Mouse (Mus musculus) liver, embryonic 13.5 days (tissue): ENCODE data around the gene Polr2l. TPM values are rescaled to one million over a fixed set of nuclear protein-coding genes. Genes with fewer than 3 reads are reported as not detected.

ENCODE experiments used
- ATAC-seq: fragments of 200-750 bp; cut with Nextera tagmentation; 2 replicates; pipeline ENCODE4 v1.8.0; 2017; ENCODE audit warnings: low read depth, mild to moderate bottlenecking, moderate number of reproducible peaks, moderate library complexity
- DNase-seq: peaks from one replicate; pipeline ENCODE4 v3.0.0; 2022
- H3K27ac ChIP-seq: fragments of 300-500 bp; sonication (generic); 2 replicates; pipeline ENCODE4 v1.5.1; 2015; ENCODE audit warnings: moderate library complexity, mild to moderate bottlenecking, inconsistent platforms
- H3K27me3 ChIP-seq: fragments of 300-500 bp; sonication (generic); 2 replicates; pipeline ENCODE4 v1.6.1; 2015; ENCODE audit warnings: mild to moderate bottlenecking, inconsistent platforms
- H3K36me3 ChIP-seq: fragments of 300-500 bp; sonication (generic); 2 replicates; pipeline ENCODE4 v1.6.1; 2015; ENCODE audit warnings: mild to moderate bottlenecking, inconsistent platforms
- H3K4me1 ChIP-seq: fragments of 300-500 bp; sonication (generic); replicated peaks from 2 replicates; pipeline ENCODE4 v1.6.1; 2015; ENCODE audit warnings: inconsistent platforms
- H3K4me2 ChIP-seq: fragments of 300-500 bp; sonication (generic); 2 replicates; pipeline ENCODE4 v1.6.1; 2015; ENCODE audit warnings: inconsistent platforms, mild to moderate bottlenecking, moderate library complexity
- H3K4me3 ChIP-seq: fragments of 300-500 bp; sonication (generic); replicated peaks from 2 replicates; pipeline ENCODE4 v1.5.1; 2015; ENCODE audit warnings: mild to moderate bottlenecking, inconsistent platforms
- H3K9ac ChIP-seq: fragments of 300-500 bp; sonication (generic); 2 replicates; pipeline ENCODE4 v1.6.1; 2015; ENCODE audit warnings: mild to moderate bottlenecking, inconsistent platforms
- H3K9me3 ChIP-seq: fragments of 300-500 bp; sonication (generic); replicated peaks from 2 replicates; pipeline ENCODE4 v1.6.1; 2016; ENCODE audit warnings: inconsistent platforms
- WGBS: fragments of 180-500 bp; shearing (Covaris S2); methylation state at CpG from one replicate; pipeline ENCODE4 v1.1.7; 2015; ENCODE audit not compliant: insufficient replicate concordance; 5-methylcytosine and 5-hydroxymethylcytosine counted together
- polyA plus RNA-seq: library from polyadenylated mRNA; unstranded; fragments of >200 nt; fragmentation: Nextera tagmentation; extraction: Ambion mirVana; gene quantifications from 2 replicates; pipeline ENCODE4 v1.2.1, GENCODE M21; 2015

Polr2l gene
- polyA plus RNA-seq, 1 experiment from 2014 or later, result 72.4 TPM

- no peak overlapping the region for H3K9ac ChIP-seq
- WGBS, result 87% methylated on average over 5 of the region's 5 CpGs
- peak overlapping the region; percentile 61 for H3K27ac ChIP-seq
- DNase-seq (no peak), ATAC-seq (no peak)
- peaks cover 33% of the 10 kb centered on the region for H3K36me3 ChIP-seq
- no peak overlapping the region for H3K4me3 ChIP-seq
- no peaks in the 10 kb centered on the region for H3K27me3 ChIP-seq
- H3K4me1 ChIP-seq, result peaks cover 50% of the 10 kb centered on the region
- H3K9me3 ChIP-seq, result no peaks in the 10 kb centered on the region
- H3K4me2 ChIP-seq, result no peak overlapping the region
Observed at GRCm38 (mm10) chr7:141502556-141502905, 27.6 kb upstream of the Polr2l start.

DNA sequence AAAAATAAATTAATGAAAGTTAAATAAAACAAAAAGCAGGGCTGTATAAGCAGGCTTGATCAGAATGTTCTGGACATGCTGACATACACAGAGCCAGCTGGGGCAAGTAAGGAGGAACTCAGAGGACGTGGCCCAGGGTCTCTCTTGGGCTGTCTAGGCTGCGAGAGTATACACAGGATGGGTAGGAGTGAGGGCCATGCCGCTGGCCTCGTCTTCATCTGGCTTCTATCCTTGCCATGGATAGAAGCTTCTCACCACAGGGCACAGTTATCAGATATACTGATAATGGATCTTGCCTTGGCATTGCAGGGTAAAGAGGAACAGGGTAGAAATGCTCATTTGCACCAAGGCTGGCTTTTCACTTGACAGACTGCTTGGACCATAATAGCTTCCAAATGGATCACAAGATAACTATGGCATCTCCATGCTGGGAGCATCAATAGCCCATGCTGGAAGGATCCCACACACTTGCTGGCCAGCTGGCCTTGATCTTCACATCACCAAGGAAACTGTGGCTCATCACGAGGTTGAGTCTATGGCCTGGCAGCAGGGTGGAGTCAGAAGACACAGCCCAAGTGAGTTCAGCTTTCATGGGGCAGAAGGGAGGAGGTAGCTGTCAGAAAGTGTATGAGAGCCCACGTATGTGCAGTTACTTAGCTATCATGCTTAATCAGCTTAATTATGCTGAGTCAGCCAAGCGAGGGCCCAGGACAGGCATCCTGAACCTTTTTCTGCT is 27.1 kb upstream of the Polr2l start:
- no peaks in the 10 kb centered on the region for H3K9me3 ChIP-seq
- no peak overlapping the region for H3K9ac ChIP-seq
- DNase-seq, result no peak
- peaks cover 44% of the 10 kb centered on the region for H3K4me1 ChIP-seq
- no peaks in the 10 kb centered on the region for H3K27me3 ChIP-seq
- ATAC-seq, result no peak
- peak overlapping the region; percentile 61 for H3K27ac ChIP-seq
- no peak overlapping the region for H3K4me3 ChIP-seq
- H3K36me3 ChIP-seq, result peaks cover 36% of the 10 kb centered on the region
- WGBS, result 80% methylated on average over 7 of the region's 7 CpGs
- no peak overlapping the region for H3K4me2 ChIP-seq

- WGBS, result 81% methylated on average over 3 of the region's 3 CpGs
- Histone ChIP-seq H3K9me3 (no peaks in the 10 kb centered on the region), H3K27ac (no peak overlapping the region), H3K4me3 (no peak overlapping the region), H3K36me3 (peaks cover 58% of the 10 kb centered on the region), H3K27me3 (no peaks in the 10 kb centered on the region), H3K4me1 (peaks cover 9% of the 10 kb centered on the region), H3K4me2 (no peak overlapping the region), H3K9ac (no peak overlapping the region)
- DNase-seq (no peak), ATAC-seq (no peak)
Observed at GRCm38 (mm10) chr7:141497600-141497999, 22.7 kb upstream of the Polr2l start.

GRCm38 (mm10) chr7:141495940-141496339 is 21.0 kb upstream of the Polr2l start:
- Histone ChIP-seq H3K36me3 (peaks cover 62% of the 10 kb centered on the region), H3K9ac (no peak overlapping the region), H3K27ac (no peak overlapping the region; the same call in 1 of the 2 replicates), H3K9me3 (no peaks in the 10 kb centered on the region), H3K27me3 (no peaks in the 10 kb centered on the region), H3K4me3 (no peak overlapping the region), H3K4me2 (no peak overlapping the region), H3K4me1 (peaks cover 9% of the 10 kb centered on the region)
- WGBS, result 77% methylated on average over 4 of the region's 4 CpGs
- no peak for DNase-seq
- ATAC-seq, result no peak

- peaks cover 68% of the 10 kb centered on the region for H3K36me3 ChIP-seq
- no peak overlapping the region for H3K4me2 ChIP-seq
- H3K27me3 ChIP-seq, result no peaks in the 10 kb centered on the region
- no peak for ATAC-seq
- no peak for DNase-seq
- 72% methylated on average over 2 of the region's 2 CpGs for WGBS
- H3K9ac ChIP-seq, result no peak overlapping the region
- H3K4me1 ChIP-seq, result peaks cover 9% of the 10 kb centered on the region
- no peak overlapping the region; the same call in 1 of the 2 replicates for H3K27ac ChIP-seq
- no peak overlapping the region for H3K4me3 ChIP-seq
- H3K9me3 ChIP-seq, result no peaks in the 10 kb centered on the region
Observed at GRCm38 (mm10) chr7:141495379-141495778, 20.4 kb upstream of the Polr2l start.

DNA sequence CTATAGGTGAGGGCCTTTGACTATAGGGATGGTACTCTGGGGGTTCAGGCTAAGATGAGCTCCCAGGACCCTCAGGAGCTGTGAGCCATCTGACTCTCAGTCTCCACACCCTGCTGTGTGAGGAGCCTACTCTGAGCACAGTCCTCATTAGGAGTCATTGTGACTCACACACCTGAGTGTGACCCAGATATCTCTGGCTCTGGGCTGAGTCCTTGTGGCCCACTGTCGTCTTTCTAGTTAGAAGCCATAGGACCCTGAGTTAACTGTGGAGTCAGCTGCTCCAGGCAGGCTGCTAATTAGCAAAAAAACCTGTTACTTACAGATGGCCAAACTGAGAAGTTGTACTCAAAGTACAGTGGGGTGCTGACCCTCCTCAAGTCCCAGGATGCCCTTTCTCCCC is 18.8 kb upstream of the Polr2l start:
- H3K9ac ChIP-seq, result no peak overlapping the region
- H3K4me3 ChIP-seq, result no peak overlapping the region
- H3K27me3 ChIP-seq, result no peaks in the 10 kb centered on the region
- no peak overlapping the region for H3K4me2 ChIP-seq
- H3K9me3 ChIP-seq, result no peaks in the 10 kb centered on the region
- no peak overlapping the region for H3K27ac ChIP-seq
- peaks cover 58% of the 10 kb centered on the region for H3K36me3 ChIP-seq
- ATAC-seq, result no peak
- no peak for DNase-seq
- WGBS, result 83% methylated on average over 1 of the region's 1 CpGs
- H3K4me1 ChIP-seq, result peaks cover 9% of the 10 kb centered on the region; the same call in 1 of the 2 replicates

DNA sequence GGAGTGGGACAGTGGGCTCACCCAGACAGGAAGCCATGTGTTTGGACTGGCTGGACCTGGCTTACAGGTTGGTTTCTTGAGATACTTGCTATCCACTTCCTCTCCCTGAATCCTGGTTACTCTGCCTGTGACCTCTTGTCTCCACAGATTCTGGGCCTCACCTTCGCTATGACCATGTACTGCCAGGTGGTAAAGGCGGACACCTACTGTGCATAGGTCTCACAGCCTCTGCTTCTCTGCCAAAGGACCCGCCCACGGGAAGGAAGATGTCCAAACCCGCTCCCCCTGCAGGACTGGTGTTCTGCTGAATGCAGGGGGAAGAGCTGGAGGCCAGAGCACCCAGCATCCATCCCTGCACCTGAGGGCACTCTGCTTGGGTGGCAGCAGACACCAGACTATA is 17.8 kb upstream of the Polr2l start:
- Histone ChIP-seq H3K4me1 (peaks cover 9% of the 10 kb centered on the region; the same call in 1 of the 2 replicates), H3K27ac (no peak overlapping the region), H3K4me3 (no peak overlapping the region), H3K9ac (no peak overlapping the region), H3K27me3 (no peaks in the 10 kb centered on the region), H3K4me2 (no peak overlapping the region), H3K36me3 (peaks cover 58% of the 10 kb centered on the region), H3K9me3 (no peaks in the 10 kb centered on the region)
- no peak for DNase-seq
- ATAC-seq, result no peak
- 79% methylated on average over 5 of the region's 5 CpGs for WGBS

DNA sequence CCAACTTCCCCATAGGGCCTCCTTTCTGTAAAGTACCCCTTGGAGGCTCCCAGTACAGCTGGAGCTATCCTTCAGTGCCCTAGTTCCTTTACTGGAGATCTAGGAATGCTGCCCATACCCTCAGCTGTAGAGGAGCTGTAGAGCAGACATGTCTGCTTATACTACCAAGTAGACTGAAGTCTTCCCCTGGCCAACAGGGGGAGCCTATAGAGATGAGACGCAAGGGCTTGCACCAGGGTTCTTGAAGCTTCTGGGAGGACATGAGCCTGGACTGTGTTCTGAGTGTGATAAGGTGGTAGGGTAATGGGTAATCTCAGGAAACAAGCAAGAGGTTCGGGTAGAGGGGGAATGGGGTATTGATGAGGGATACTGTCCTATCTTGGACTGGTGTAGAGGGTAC is 16.2 kb upstream of the Polr2l start:
- Histone ChIP-seq H3K27me3 (no peaks in the 10 kb centered on the region), H3K4me2 (no peak overlapping the region), H3K4me1 (peaks cover 9% of the 10 kb centered on the region; the same call in 1 of the 2 replicates), H3K27ac (no peak overlapping the region), H3K9ac (no peak overlapping the region), H3K36me3 (peaks cover 61% of the 10 kb centered on the region), H3K9me3 (no peaks in the 10 kb centered on the region), H3K4me3 (no peak overlapping the region)
- 19% methylated on average over 2 of the region's 2 CpGs for WGBS
- ATAC-seq (peak; percentile 67), DNase-seq (peak; percentile 53)

DNA sequence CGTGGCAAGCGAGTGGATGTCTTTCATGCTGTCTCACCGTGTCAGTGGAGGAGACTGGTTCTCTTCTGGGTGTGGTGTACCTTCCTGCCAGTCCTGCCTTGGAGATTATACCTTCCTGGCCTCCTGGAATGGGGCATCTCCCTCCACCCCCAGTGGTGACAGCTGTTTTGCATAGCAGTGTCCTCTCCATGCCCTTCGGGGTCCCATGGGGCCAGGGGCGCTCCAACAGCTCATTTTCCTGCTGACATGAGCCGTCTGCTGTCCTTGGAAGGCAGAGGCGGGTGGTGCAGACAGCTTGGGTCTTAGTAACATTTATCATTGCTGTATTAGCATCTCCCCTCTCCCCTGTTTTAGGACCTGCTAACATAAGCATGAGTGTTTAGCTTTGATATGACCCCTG is 12.2 kb upstream of the Polr2l start:
- no peak overlapping the region for H3K4me2 ChIP-seq
- ATAC-seq, result no peak
- peaks cover 36% of the 10 kb centered on the region for H3K36me3 ChIP-seq
- H3K9ac ChIP-seq, result no peak overlapping the region
- peaks cover 16% of the 10 kb centered on the region for H3K4me1 ChIP-seq
- peaks cover 14% of the 10 kb centered on the region for H3K27me3 ChIP-seq
- no peak overlapping the region for H3K4me3 ChIP-seq
- DNase-seq, result no peak
- WGBS, result 71% methylated on average over 7 of the region's 7 CpGs
- H3K27ac ChIP-seq, result no peak overlapping the region
- no peaks in the 10 kb centered on the region for H3K9me3 ChIP-seq

- ATAC-seq (no peak), DNase-seq (no peak)
- WGBS, result 90% methylated on average over 1 of the region's 1 CpGs
- H3K27ac ChIP-seq, result no peak overlapping the region
- H3K36me3 ChIP-seq, result peaks cover 28% of the 10 kb centered on the region
- H3K27me3 ChIP-seq, result peaks cover 23% of the 10 kb centered on the region
- H3K4me3 ChIP-seq, result no peak overlapping the region
- H3K4me2 ChIP-seq, result no peak overlapping the region
- peaks cover 19% of the 10 kb centered on the region for H3K4me1 ChIP-seq
- no peak overlapping the region for H3K9ac ChIP-seq
- H3K9me3 ChIP-seq, result no peaks in the 10 kb centered on the region
Observed at GRCm38 (mm10) chr7:141486239-141486638, 11.3 kb upstream of the Polr2l start.

DNA sequence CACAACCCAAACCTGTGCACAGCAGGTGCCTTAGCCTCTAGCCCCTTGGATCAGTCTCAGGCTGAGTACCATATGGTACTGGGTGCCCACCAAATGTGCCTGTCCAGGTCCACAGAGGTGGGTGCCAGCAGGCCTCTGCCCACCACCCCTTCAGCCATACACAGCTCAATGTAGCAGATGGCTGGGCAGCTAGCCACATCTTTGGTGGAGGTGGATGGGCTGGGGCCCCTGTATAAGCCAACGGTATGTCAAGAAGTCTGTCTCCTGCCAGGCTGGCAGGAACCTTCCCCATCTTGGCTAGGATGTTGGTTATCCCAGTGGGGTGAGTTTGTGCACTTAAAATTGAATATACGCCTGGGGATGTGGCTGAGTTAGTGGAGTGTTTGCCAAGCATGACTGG is 10.7 kb upstream of the Polr2l start:
- 81% methylated on average over 2 of the region's 2 CpGs for WGBS
- Histone ChIP-seq H3K27me3 (peaks cover 28% of the 10 kb centered on the region), H3K36me3 (peaks cover 22% of the 10 kb centered on the region), H3K4me3 (no peak overlapping the region), H3K9ac (no peak overlapping the region), H3K4me2 (no peak overlapping the region), H3K9me3 (no peaks in the 10 kb centered on the region), H3K27ac (no peak overlapping the region), H3K4me1 (peaks cover 23% of the 10 kb centered on the region)
- ATAC-seq (no peak), DNase-seq (no peak)

DNA sequence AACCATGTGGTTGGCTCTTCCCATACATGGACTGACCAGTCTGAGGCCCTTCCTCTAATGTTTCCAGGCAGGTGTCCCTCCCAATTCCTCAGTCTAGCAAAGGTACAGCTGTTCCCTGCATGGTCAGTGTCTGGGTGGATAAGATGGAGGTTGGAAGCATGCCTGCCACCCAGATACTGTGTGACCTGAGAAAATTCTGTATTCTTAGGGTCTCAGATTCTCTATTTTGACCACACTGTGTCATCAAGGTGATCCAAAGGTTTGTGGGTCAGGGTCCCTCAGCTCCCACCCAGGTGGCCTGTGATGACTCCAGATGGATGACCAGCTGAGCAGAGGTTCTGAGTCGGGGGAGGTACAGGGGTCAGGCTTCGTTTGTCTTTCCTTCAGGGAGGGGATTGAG is 10.3 kb upstream of the Polr2l start:
- H3K36me3 ChIP-seq, result peaks cover 20% of the 10 kb centered on the region

More for the DNA sequence above, 10.3 kb upstream of the Polr2l start:
- DNase-seq (no peak), ATAC-seq (no peak)
- no peak overlapping the region for H3K9ac ChIP-seq
- H3K27me3 ChIP-seq, result peaks cover 28% of the 10 kb centered on the region
- 65% methylated on average over 2 of the region's 2 CpGs for WGBS
- no peak overlapping the region for H3K4me2 ChIP-seq
- H3K9me3 ChIP-seq, result no peaks in the 10 kb centered on the region
- H3K4me3 ChIP-seq, result no peak overlapping the region
- H3K27ac ChIP-seq, result no peak overlapping the region
- peaks cover 27% of the 10 kb centered on the region for H3K4me1 ChIP-seq
